Mouse (Mus musculus) liver, adult 2 months (tissue): ENCODE results near the gene Asb12. TPM values are rescaled to one million over a fixed set of nuclear protein-coding genes. Genes with fewer than 3 reads are reported as not detected.
"Not testable (repeated sequence)": the region's sequence is repeated elsewhere in the genome, so short reads cannot be mapped to it uniquely, and the experiment has no call there.

Experiments used
- DNase-seq: peaks from one replicate; pipeline ENCODE4 v3.0.0-alpha.2; 2011; ENCODE audit warnings: low read depth, low spot score; ENCODE audit errors: extremely low read depth
- H3K27ac ChIP-seq: fragments of 200-500 bp; replicated peaks from 2 replicates; pipeline ENCODE4 v1.5.1; 2012; ENCODE audit warnings: low read depth, mild to moderate bottlenecking, control low read depth, inconsistent platforms, low read length; ENCODE audit not compliant: insufficient read depth
- H3K27me3 ChIP-seq: fragments of 200-500 bp; 2 replicates; pipeline ENCODE4 v1.6.1; 2012; ENCODE audit warnings: mild to moderate bottlenecking, moderate library complexity, low read length, inconsistent platforms; ENCODE audit not compliant: control insufficient read depth, insufficient read depth
- H3K36me3 ChIP-seq: fragments of 200-500 bp; 2 replicates; pipeline ENCODE4 v1.6.1; 2012; ENCODE audit warnings: low read length, inconsistent platforms; ENCODE audit not compliant: control insufficient read depth, insufficient read depth
- H3K4me1 ChIP-seq: fragments of 200-500 bp; 2 replicates; pipeline ENCODE4 v1.6.1; 2011; ENCODE audit warnings: low read length; ENCODE audit not compliant: control insufficient read depth, insufficient read depth
- H3K4me3 ChIP-seq: fragments of 200-500 bp; 2 replicates; pipeline ENCODE4 v1.5.1; 2011; ENCODE audit warnings: low read depth, mild to moderate bottlenecking, control low read depth, low read length, moderate library complexity; ENCODE audit not compliant: insufficient read depth
- H3K79me2 ChIP-seq: fragments of 200-500 bp; 2 replicates; pipeline ENCODE4 v1.6.1; 2012; ENCODE audit warnings: inconsistent platforms, mild to moderate bottlenecking, low read length, moderate library complexity; ENCODE audit not compliant: control insufficient read depth, insufficient read depth
- H3K9ac ChIP-seq: fragments of 200-500 bp; 2 replicates; pipeline ENCODE4 v1.6.1; 2012; ENCODE audit warnings: low read depth, mild to moderate bottlenecking, control low read depth, inconsistent platforms, low read length
- CTCF ChIP-seq: fragments of 200-500 bp; IDR thresholded peaks from 2 replicates; pipeline ENCODE4 v1.5.1; 2011; ENCODE audit warnings: low read depth, low read length, control low read depth
- POLR2A ChIP-seq: fragments of 200-500 bp; IDR thresholded peaks from 2 replicates; pipeline ENCODE4 v1.6.1; 2011; ENCODE audit warnings: low read length, control low read depth; ENCODE audit not compliant: insufficient read depth; ENCODE audit errors: extremely low read depth
- WGBS: fragments of 180-500 bp; shearing (Covaris S2); methylation state at CpG from one replicate; pipeline ENCODE4 v1.1.7; 2018; 5-methylcytosine and 5-hydroxymethylcytosine counted together
- polyA plus RNA-seq: library from polyadenylated mRNA; depleted of rRNA; stranded (reverse); fragments of >200 nt; gene quantifications from 2 replicates; pipeline ENCODE4 v1.2.3, GENCODE M21; 2012; rRNA removed
- total RNA-seq: library from RNA; depleted of rRNA; stranded (reverse); fragments of >200 nt; gene quantifications from 2 replicates; pipeline ENCODE4 v1.2.3, GENCODE M21; 2014; rRNA removed

Gene Asb12
- total RNA-seq, result not detected in 2 replicates
- polyA plus RNA-seq, result not detected in 2 replicates

DNA sequence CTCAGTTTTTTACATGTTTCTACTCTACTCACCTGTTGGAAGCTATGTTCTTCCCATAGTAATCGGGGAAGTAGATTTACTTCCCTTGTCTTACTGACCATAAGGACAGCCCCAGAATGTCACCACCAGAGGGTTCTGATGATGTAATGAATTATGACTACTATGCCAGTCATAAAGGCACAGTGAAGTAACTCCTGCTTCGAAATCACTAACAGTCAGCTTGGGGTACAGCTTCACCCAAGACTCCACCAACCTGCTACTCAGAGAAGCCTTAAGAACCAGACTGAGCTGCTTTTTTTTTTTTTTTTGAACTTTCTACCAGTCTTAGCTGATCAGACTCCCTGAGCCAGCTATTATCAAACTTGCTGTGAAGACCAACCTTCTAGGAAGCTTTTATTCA is at the start of gene Asb12, which contains the start of gene Pfn5:
Asb12 (minus strand) TSS at position 101 of the 400 bp plus-strand sequence.
Pfn5 (plus strand) TSS at position 218 of the 400 bp plus-strand sequence.
- WGBS, result 79% methylated on average over 2 of the region's 2 CpGs
- no peak within 1 kb of the TSS for H3K9ac ChIP-seq
- H3K27ac ChIP-seq, result no peak within 1 kb of the TSS
- no peak for TF ChIP-seq CTCF
- TF ChIP-seq POLR2A, result no peak
- no peaks in the 10 kb centered on the region for H3K27me3 ChIP-seq
- DNase-seq, result no peak
- H3K4me1 ChIP-seq, result no peaks in the 10 kb centered on the region
- no peaks in the 10 kb centered on the region for H3K36me3 ChIP-seq
- no peaks in the 10 kb centered on the region for H3K79me2 ChIP-seq
- no peak within 1 kb of the TSS for H3K4me3 ChIP-seq

DNA sequence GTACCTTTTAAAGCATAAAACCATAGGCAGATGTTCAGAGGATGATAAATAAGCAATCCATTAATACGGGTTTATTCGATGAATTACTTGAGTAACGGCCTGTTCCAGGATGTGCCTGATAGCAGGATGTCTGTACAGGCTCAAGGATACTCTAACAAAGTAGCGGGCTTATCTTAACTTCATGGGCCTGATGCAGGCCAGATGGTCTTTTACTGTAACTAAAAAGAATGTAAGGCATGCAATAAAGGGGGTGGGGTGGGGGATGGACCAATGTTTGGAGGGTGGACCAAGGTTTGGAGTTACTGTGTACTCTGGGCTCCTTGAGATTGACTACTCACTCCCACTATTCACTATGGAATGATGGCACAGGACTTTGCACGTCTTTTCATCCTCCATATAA is 42.8 kb upstream of the Asb12 start:
- H3K4me3 ChIP-seq, result no peak overlapping the region
- H3K27ac ChIP-seq, result no peak overlapping the region
- H3K36me3 ChIP-seq, result no peaks in the 10 kb centered on the region
- no peak for TF ChIP-seq POLR2A
- TF ChIP-seq CTCF, result no peak
- no peaks in the 10 kb centered on the region for H3K4me1 ChIP-seq
- 85% methylated on average over 5 of the region's 5 CpGs for WGBS
- no peaks in the 10 kb centered on the region for H3K27me3 ChIP-seq
- no peaks in the 10 kb centered on the region for H3K79me2 ChIP-seq
- no peak overlapping the region for H3K9ac ChIP-seq
- peak; percentile 5 for DNase-seq

DNA sequence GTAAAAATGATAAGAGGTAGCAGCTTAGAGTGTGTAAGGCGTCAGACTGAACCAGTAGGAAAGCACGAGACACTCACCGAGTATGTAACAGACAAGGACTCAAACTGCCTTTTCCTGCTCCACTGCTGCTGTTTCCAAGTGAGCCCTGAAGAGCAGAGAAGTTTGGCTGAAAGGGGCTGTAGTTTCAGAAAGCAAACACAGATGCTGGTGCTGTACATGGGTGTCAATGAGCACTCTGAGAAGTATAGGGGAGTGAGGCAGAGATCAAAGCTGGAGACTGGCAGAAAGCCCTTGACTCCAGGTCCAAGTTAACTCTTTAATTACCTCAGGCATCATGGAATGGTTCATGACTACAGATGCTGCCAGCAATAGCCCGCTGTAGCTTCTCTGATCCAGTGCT is 3.5 kb downstream of the Asb12 start:
- no peak overlapping the region for H3K9ac ChIP-seq
- H3K36me3 ChIP-seq, result no peaks in the 10 kb centered on the region
- 69% methylated on average over 4 of the region's 4 CpGs for WGBS
- no peak for TF ChIP-seq POLR2A
- no peak for TF ChIP-seq CTCF
- H3K27me3 ChIP-seq, result no peaks in the 10 kb centered on the region
- no peak overlapping the region for H3K4me3 ChIP-seq
- no peak overlapping the region for H3K27ac ChIP-seq
- DNase-seq, result no peak
- H3K4me1 ChIP-seq, result no peaks in the 10 kb centered on the region
- H3K79me2 ChIP-seq, result no peaks in the 10 kb centered on the region

DNA sequence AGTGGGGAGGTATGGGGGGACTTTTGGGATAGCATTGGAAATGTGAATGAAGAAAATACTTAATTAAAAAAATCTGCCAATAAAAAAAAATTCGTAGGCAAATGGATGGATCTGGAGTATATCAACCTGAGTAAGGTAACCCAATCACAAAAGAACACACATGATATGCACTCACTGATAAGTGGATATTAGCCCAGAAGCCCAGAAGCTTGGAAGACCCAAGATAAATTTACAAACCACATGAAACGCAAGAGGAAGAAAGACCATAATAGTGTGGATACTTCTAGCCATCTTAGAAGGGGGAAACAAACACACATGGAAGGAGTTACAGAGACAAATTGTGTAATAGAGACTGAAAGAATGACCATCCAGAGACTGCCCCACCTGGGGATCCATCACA is 22.3 kb downstream of the Asb12 start:
- H3K36me3 ChIP-seq, H3K4me3 ChIP-seq, DNase-seq, H3K79me2 ChIP-seq, H3K27me3 ChIP-seq, H3K27ac ChIP-seq, H3K9ac ChIP-seq, H3K4me1 ChIP-seq: not testable (repeated sequence)
- WGBS, result 93% methylated on average over 2 of the region's 2 CpGs

DNA sequence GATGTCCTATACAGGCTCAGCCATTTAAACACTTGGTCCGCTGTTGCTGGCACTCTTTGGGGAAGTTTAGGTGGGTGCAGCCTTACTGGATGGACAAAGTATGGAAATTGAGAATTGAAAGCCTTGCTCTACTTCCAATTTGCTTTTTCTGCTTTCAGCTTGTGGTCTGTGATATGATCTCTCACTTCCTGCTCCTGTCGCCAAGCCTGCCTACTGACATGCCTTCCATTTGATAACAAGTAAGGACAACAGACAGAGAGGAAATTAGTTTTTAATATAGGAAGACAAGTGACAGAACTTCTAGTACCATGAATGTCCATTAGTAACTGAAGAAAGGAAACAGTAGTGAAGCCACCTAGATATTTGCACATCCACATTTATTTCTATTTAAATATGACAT is 32.6 kb downstream of the Asb12 start:
- no peaks in the 10 kb centered on the region for H3K4me1 ChIP-seq
- WGBS, result 76% methylated on average over 2 of the region's 2 CpGs
- H3K4me3 ChIP-seq, result no peak overlapping the region
- no peaks in the 10 kb centered on the region for H3K27me3 ChIP-seq
- TF ChIP-seq CTCF, result no peak
- TF ChIP-seq POLR2A, result no peak
- H3K27ac ChIP-seq, result no peak overlapping the region
- H3K36me3 ChIP-seq, result no peaks in the 10 kb centered on the region
- no peak overlapping the region for H3K9ac ChIP-seq
- no peak for DNase-seq
- no peaks in the 10 kb centered on the region for H3K79me2 ChIP-seq

DNA sequence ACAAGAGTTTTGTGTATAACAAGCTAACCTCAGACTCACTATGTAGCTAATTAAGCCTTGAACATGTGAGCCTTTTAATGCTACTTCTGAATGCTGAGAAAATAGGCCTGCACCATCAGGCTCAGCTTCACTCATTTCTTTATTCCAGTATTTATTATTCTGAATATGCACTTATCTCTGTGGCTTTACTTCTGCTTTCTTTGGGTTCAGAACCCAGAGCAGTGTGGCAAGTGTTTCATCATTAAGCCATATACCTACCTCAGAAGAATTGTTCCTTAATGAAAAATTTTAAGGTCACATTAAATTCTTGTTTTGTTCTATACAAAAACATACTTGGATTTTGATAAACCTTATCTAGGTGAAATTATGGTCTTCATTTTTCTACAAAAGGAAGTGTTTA is 33.9 kb downstream of the Asb12 start:
- H3K36me3 ChIP-seq, result no peaks in the 10 kb centered on the region
- no peaks in the 10 kb centered on the region for H3K79me2 ChIP-seq
- no peak overlapping the region for H3K9ac ChIP-seq
- no peak overlapping the region for H3K4me3 ChIP-seq
- no peak for DNase-seq
- H3K27ac ChIP-seq, result no peak overlapping the region
- no peaks in the 10 kb centered on the region for H3K27me3 ChIP-seq
- TF ChIP-seq POLR2A, result no peak
- TF ChIP-seq CTCF, result no peak
- H3K4me1 ChIP-seq, result no peaks in the 10 kb centered on the region
